Mouse (Mus musculus) testis, adult 2 months (tissue): ENCODE measurements around the gene C1qtnf6.

Experiments used
- CTCF ChIP-seq: fragments of 200-500 bp; IDR thresholded peaks from 2 replicates; pipeline ENCODE4 v1.5.1; 2012; ENCODE audit warnings: low read depth, mild to moderate bottlenecking, inconsistent platforms, low read length, moderate library complexity; ENCODE audit not compliant: control insufficient read depth, insufficient read depth, insufficient replicate concordance
- POLR2A ChIP-seq: fragments of 200-500 bp; IDR thresholded peaks from 2 replicates; pipeline ENCODE4 v1.6.1; 2012; ENCODE audit warnings: low read depth, mild to moderate bottlenecking, inconsistent platforms, low read length, moderate library complexity; ENCODE audit not compliant: control insufficient read depth

DNA sequence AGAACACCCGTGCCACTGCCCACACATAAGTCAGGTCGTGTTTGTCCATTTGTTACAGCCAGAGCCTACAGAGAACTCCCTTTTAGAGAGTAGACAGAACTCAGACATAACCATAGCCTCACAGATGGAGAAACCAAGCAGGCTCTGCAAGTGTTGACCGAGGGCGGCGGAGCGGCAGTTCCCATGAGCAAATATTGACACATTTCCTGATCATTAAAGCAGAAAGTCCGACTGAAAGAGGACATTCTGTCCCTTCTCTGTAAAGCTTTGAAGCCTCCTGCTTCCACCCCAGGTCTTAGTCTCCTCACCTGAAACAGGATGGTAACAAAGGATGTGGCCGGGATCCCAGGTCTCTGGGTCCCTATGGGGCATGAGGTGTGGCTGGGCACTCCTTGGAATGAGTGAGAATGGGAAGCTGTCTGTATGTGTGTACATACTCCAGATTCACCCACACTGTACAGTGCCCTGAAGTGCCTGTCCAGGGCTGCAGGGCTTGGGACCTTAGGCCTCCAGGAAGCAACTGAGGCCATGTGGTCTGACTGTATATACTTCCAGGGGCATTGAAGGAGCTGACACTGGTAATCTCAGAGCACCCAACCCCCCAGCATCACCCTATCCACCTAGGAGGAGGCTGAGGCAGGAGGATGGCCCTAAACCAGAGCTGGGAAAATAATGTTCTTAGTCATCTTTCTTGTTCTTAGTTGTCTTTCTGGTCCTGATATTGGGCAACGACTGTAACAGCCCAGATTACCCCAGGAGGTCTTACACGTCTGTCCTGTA is 1.5 kb upstream of the C1qtnf6 start:
- TF ChIP-seq POLR2A, result no peak
- TF ChIP-seq CTCF, result no peak
